Mouse (Mus musculus) T-helper 2 cell (primary cell): ENCODE measurements at regions not wholly inside any gene's neighbourhood (a gene's known extent, or its start where the extent isn't known, plus 50 kb on each side); places are given as distances from the start of the nearest gene placed in this dataset.
"Not testable (repeated sequence)": the region's sequence is repeated elsewhere in the genome, so short reads cannot be mapped to it uniquely, and the experiment has no call there.

Source experiments
- in situ Hi-C: fragments of 300-600 bp; cut with MboI, MseI; formaldehyde crosslinking; loops from one replicate; pipeline ENCODE4 v1.15.1; 2025; ENCODE audit warnings: high pct_unique_total_duplicates

GRCm38 (mm10) chr1:141716953-141717352 is 1471.0 kb downstream of the Kcnt2 start:
- in situ Hi-C loops, result no loop called here

GRCm38 (mm10) chr1:141717510-141717909 is 1471.6 kb downstream of the Kcnt2 start:
- in situ Hi-C loops, result no loop called here

GRCm38 (mm10) chr1:141741299-141741698 is 1495.3 kb downstream of the Kcnt2 start:
- in situ Hi-C loops, result no loop called here

- in situ Hi-C loops, result loop anchor here (10.0 kb wide), 1 partner anchor 749 kb away; no protein-coding TSS in a partner anchor
Observed at GRCm38 (mm10) chr1:141776059-141776458, 1530.1 kb downstream of the Kcnt2 start.

- in situ Hi-C loops, result no loop called here
Observed at GRCm38 (mm10) chr1:141783367-141783766, 1537.4 kb downstream of the Kcnt2 start.

- in situ Hi-C loops, result no loop called here
Observed at GRCm38 (mm10) chr1:141813315-141814158, 1567.6 kb downstream of the Kcnt2 start.

GRCm38 (mm10) chr1:141831444-141831843 is 1585.5 kb downstream of the Kcnt2 start:
- in situ Hi-C loops, result loop anchor here (10.0 kb wide), 1 partner anchor 1123 kb away; no protein-coding TSS in a partner anchor

GRCm38 (mm10) chr1:141842547-141842946 is 1596.6 kb downstream of the Kcnt2 start:
- in situ Hi-C loops, result no loop called here

GRCm38 (mm10) chr1:141853841-141854240 is 1607.9 kb downstream of the Kcnt2 start:
- in situ Hi-C loops, result not testable (repeated sequence)

- in situ Hi-C loops, result no loop called here
Observed at GRCm38 (mm10) chr1:141884356-141884755, 1638.4 kb downstream of the Kcnt2 start.

- in situ Hi-C loops, result no loop called here
Observed at GRCm38 (mm10) chr1:141897924-141898455, 1652.0 kb downstream of the Kcnt2 start.

- in situ Hi-C loops, result no loop called here
Observed at GRCm38 (mm10) chr1:141911714-141912398, 1665.9 kb downstream of the Kcnt2 start.

GRCm38 (mm10) chr1:141926194-141926593 is 1680.2 kb downstream of the Kcnt2 start:
- in situ Hi-C loops, result loop anchor here (25.0 kb wide), 1 partner anchor 1939 kb away; no protein-coding TSS in a partner anchor

- in situ Hi-C loops, result loop anchor here (25.0 kb wide), 1 partner anchor 1940 kb away; no protein-coding TSS in a partner anchor
Observed at GRCm38 (mm10) chr1:141926804-141927203, 1680.8 kb downstream of the Kcnt2 start.

GRCm38 (mm10) chr1:141948055-141948454 is 1692.4 kb upstream of the B3galt2 start:
- in situ Hi-C loops, result loop anchor here (25.0 kb wide), 1 partner anchor 1961 kb away; no protein-coding TSS in a partner anchor

GRCm38 (mm10) chr1:141954323-141954867 is 1686.1 kb upstream of the B3galt2 start:
- in situ Hi-C loops, result loop anchor here (25.0 kb wide), 1 partner anchor 1042 kb away; no protein-coding TSS in a partner anchor

- in situ Hi-C loops, result loop anchor here (25.0 kb wide), 1 partner anchor 1049 kb away; no protein-coding TSS in a partner anchor
Observed at GRCm38 (mm10) chr1:141961743-141962142, 1678.7 kb upstream of the B3galt2 start.

- in situ Hi-C loops, result loop anchor here (25.0 kb wide), 1 partner anchor 1056 kb away; no protein-coding TSS in a partner anchor
Observed at GRCm38 (mm10) chr1:141968133-141968532, 1672.3 kb upstream of the B3galt2 start.

- in situ Hi-C loops, result loop anchor here (25.0 kb wide), 1 partner anchor 1062 kb away; no protein-coding TSS in a partner anchor
Observed at GRCm38 (mm10) chr1:141974329-141974728, 1666.1 kb upstream of the B3galt2 start.

GRCm38 (mm10) chr1:141999769-142000168 is 1640.7 kb upstream of the B3galt2 start:
- in situ Hi-C loops, result no loop called here

- in situ Hi-C loops, result no loop called here
Observed at GRCm38 (mm10) chr1:142000335-142000734, 1640.1 kb upstream of the B3galt2 start.
